Comparison of ENCODE assay signal across 18 mouse cellular contexts in genomic region chr11:98563921-98564414, GRCm38 (mm10). TPM values are rescaled to one million over a fixed set of nuclear protein-coding genes. Genes with fewer than 3 reads are reported as not detected.
"Had no signal": no experiment of that assay in that cellular context is flagged by ENCODE, and none has a peak within 500 bp of the region (broad histone marks: within the 10 kb centered on the region; RNA-seq: fewer than 3 reads in every experiment).

No protein-coding gene starts in this region.

- H3K4me3 ChIP-seq: kidney, embryonic 15.5 days; limb, embryonic 12.5 days; lung, embryonic 15.5 days; megakaryocyte, embryonic 14.5 days; midbrain, embryonic 12.5 days had no signal

- H3K9ac ChIP-seq: kidney, embryonic 15.5 days; limb, embryonic 12.5 days; lung, embryonic 15.5 days; midbrain, embryonic 12.5 days had no signal

- H3K4me1 ChIP-seq: kidney, embryonic 15.5 days; lung, embryonic 15.5 days had no signal

- H3K27me3 ChIP-seq: kidney, embryonic 15.5 days; limb, embryonic 12.5 days; midbrain, embryonic 12.5 days had no signal

- H3K9me3 ChIP-seq: kidney, embryonic 15.5 days; lung, embryonic 15.5 days; midbrain, embryonic 12.5 days had no signal

- DNase-seq: kidney, adult 2 months; kidney, postnatal 14 days; layer of hippocampus, postnatal 36 days; liver; lung, postnatal 14 days; right cerebral cortex, postnatal 14 days had no signal

- ATAC-seq: midbrain, embryonic 16.5 days had no signal

- H3K4me2 ChIP-seq: kidney, embryonic 15.5 days; limb, embryonic 12.5 days; lung, embryonic 15.5 days; midbrain, embryonic 12.5 days had no signal

- H3K36me3 ChIP-seq: kidney, embryonic 15.5 days; limb, embryonic 12.5 days; lung, embryonic 15.5 days; midbrain, embryonic 12.5 days had no signal

- H3K27ac ChIP-seq: kidney, embryonic 15.5 days; limb, embryonic 12.5 days; lung, embryonic 15.5 days; macrophage; midbrain, embryonic 12.5 days had no signal

RNA-seq across cellular contexts. Expression of gene Zpbp2, which starts 13.1 kb away (rescaled TPM):
- total RNA-seq: layer of hippocampus, postnatal 36 days; left cerebral cortex, adult 8-10 months had no signal
- polyA plus RNA-seq: limb, embryonic 12.5 days; macrophage; neural tube, embryonic 14.5 days had no signal

RNA-seq across cellular contexts. Expression of gene Ikzf3, which starts 18.1 kb away (rescaled TPM):
- total RNA-seq: layer of hippocampus, postnatal 36 days; left cerebral cortex, postnatal 36 days had no signal
- polyA plus RNA-seq: midbrain, embryonic 16.5 days had no signal

RNA-seq across cellular contexts. Expression of gene Lrrc3c, which starts 34.1 kb away (rescaled TPM):
- total RNA-seq: layer of hippocampus, postnatal 36 days; left cerebral cortex, adult 8-10 months; left cerebral cortex, postnatal 36 days had no signal
- polyA plus RNA-seq: kidney, adult 2 months; kidney, embryonic 15.5 days; limb, embryonic 12.5 days; liver, embryonic 16.5 days; lung, embryonic 15.5 days; macrophage; midbrain, embryonic 12.5 days; midbrain, embryonic 16.5 days; neural tube, embryonic 14.5 days; stomach, embryonic 16.5 days had no signal
